Comparison of ENCODE assay signal across 23 mouse cellular contexts in genomic region chr6:103421013-103421933, GRCm38 (mm10).
DNase-seq lines count a peak whose midpoint lies in the region; ATAC-seq and TF ChIP-seq lines count a peak whose summit lies in the region.
"Had no signal": no experiment of that assay in that cellular context is flagged by ENCODE, and none has a peak within 500 bp of the region (broad histone marks: within the 10 kb centered on the region; RNA-seq: fewer than 3 reads in every experiment).

No protein-coding gene starts in this region.

- intact Hi-C loops in left cerebral cortex, postnatal 4 days (cut with DNase I) = loop anchor here (5.0 kb wide), 1 partner anchor 99 kb away; no protein-coding TSS in a partner anchor

- H3K27me3 ChIP-seq in forebrain, embryonic 12.5 days = no peaks in the 10 kb centered on the region
- no peaks in the 10 kb centered on the region for H3K27me3 ChIP-seq in forebrain, embryonic 10.5 days (ENCODE audit: poor library complexity, severe bottlenecking)
- no peaks in the 10 kb centered on the region for H3K27me3 ChIP-seq in midbrain, postnatal 0 days (ENCODE audit: insufficient read depth, low read length)
- H3K27me3 ChIP-seq: heart, embryonic 15.5 days; midbrain, embryonic 12.5 days had no signal

- peaks cover 4% of the 10 kb centered on the region; the same call in 1 of the 2 replicates for H3K4me1 ChIP-seq in forebrain, embryonic 12.5 days
- no peaks in the 10 kb centered on the region for H3K4me1 ChIP-seq in forebrain, embryonic 10.5 days
- no peaks in the 10 kb centered on the region for H3K4me1 ChIP-seq in midbrain, postnatal 0 days (ENCODE audit: insufficient read depth, low read length)
- H3K4me1 ChIP-seq: heart, embryonic 15.5 days; midbrain, embryonic 12.5 days had no signal

- no peaks in the 10 kb centered on the region for H3K36me3 ChIP-seq in forebrain, embryonic 12.5 days (replicated peaks)
- no peaks in the 10 kb centered on the region for H3K36me3 ChIP-seq in forebrain, embryonic 10.5 days (replicated peaks)
- no peaks in the 10 kb centered on the region for H3K36me3 ChIP-seq in midbrain, postnatal 0 days (ENCODE audit: insufficient read depth, low read length)
- H3K36me3 ChIP-seq: heart, embryonic 15.5 days; midbrain, embryonic 12.5 days had no signal

- no peak overlapping the region for H3K9ac ChIP-seq in forebrain, embryonic 12.5 days
- H3K9ac ChIP-seq in midbrain, postnatal 0 days (replicated peaks; ENCODE audit: low read length, poor library complexity, severe bottlenecking) = no peak overlapping the region
- H3K9ac ChIP-seq: heart, embryonic 15.5 days; midbrain, embryonic 12.5 days had no signal

- ATAC-seq in forebrain, embryonic 12.5 days (ENCODE audit: low FRiP score) = peak; percentile 41; the same call in 1 of the 2 replicates
- ATAC-seq in midbrain, postnatal 0 days (ENCODE audit: low FRiP score) = no peak
- ATAC-seq: hindbrain, embryonic 16.5 days; intestine, embryonic 16.5 days; lung, postnatal 0 days; Patski had no signal

- no peak overlapping the region for H3K27ac ChIP-seq in forebrain, embryonic 12.5 days
- H3K27ac ChIP-seq in forebrain, embryonic 10.5 days = no peak overlapping the region
- no peak overlapping the region for H3K27ac ChIP-seq in midbrain, postnatal 0 days (ENCODE audit: low read depth, low read length)
- H3K27ac ChIP-seq: gastrocnemius, adult 2 months; heart, embryonic 15.5 days; macrophage; midbrain, embryonic 12.5 days had no signal

- no peak overlapping the region for H3K4me2 ChIP-seq in forebrain, embryonic 12.5 days
- H3K4me2 ChIP-seq in midbrain, postnatal 0 days (ENCODE audit: low read depth, low read length, poor library complexity, severe bottlenecking) = no peak overlapping the region
- H3K4me2 ChIP-seq: heart, embryonic 15.5 days; midbrain, embryonic 12.5 days had no signal

- no peak for DNase-seq in forebrain, embryonic 10.5 days (ENCODE audit: extremely low spot score, low spot score)
- peak; percentile 24 for DNase-seq in left cerebral cortex, postnatal 4 days
- DNase-seq in left cerebral cortex, adult 11 months (ENCODE audit: low spot score) = no peak
- peak; percentile 4 for DNase-seq in right cerebral cortex, postnatal 4 days
- DNase-seq in right cerebral cortex, adult 18-20 months = no peak
- peak; percentile 17 for DNase-seq in midbrain, postnatal 0 days (ENCODE audit: low spot score)
- DNase-seq in embryo, embryonic 10.5 days (ENCODE audit: low spot score) = no peak
- DNase-seq: adrenal gland, postnatal 36 days; cerebellum, adult 9-10 months; gastrocnemius, adult 2 months; heart, postnatal 36 days; kidney, adult 9 months; kidney, postnatal 36 days; layer of hippocampus, adult 9-11 months; right cerebral cortex, postnatal 25 days had no signal

- 40% methylated on average over 1 of the region's 1 CpGs for WGBS in forebrain, embryonic 12.5 days
- WGBS in forebrain, embryonic 10.5 days = 72% methylated on average over 1 of the region's 1 CpGs
- WGBS in midbrain, postnatal 0 days = 29% methylated on average over 1 of the region's 1 CpGs

- 0 out of 2 replicates have a peak, but pooled peaks have one; percentile 5 for TF ChIP-seq CTCF in midbrain, postnatal 0 days (IDR thresholded peaks at IDR 0.05)

- H3K9me3 ChIP-seq in forebrain, embryonic 12.5 days = no peaks in the 10 kb centered on the region
- H3K9me3 ChIP-seq in forebrain, embryonic 10.5 days = no peaks in the 10 kb centered on the region
- no peaks in the 10 kb centered on the region for H3K9me3 ChIP-seq in midbrain, postnatal 0 days (ENCODE audit: low read length)
- H3K9me3 ChIP-seq: heart, embryonic 15.5 days; midbrain, embryonic 12.5 days had no signal

- no peak overlapping the region for H3K4me3 ChIP-seq in forebrain, embryonic 12.5 days (replicated peaks)
- no peak overlapping the region for H3K4me3 ChIP-seq in forebrain, embryonic 10.5 days
- no peak overlapping the region for H3K4me3 ChIP-seq in midbrain, postnatal 0 days (ENCODE audit: low read depth, low read length)
- H3K4me3 ChIP-seq: gastrocnemius, adult 2 months; heart, embryonic 15.5 days; midbrain, embryonic 12.5 days had no signal

Comparison
In these comparisons a context has a peak if more than half of its experiments do, and no peak if none do; other contexts are left out.
1. DNase-seq: peak in left cerebral cortex, postnatal 4 days (single experiment), right cerebral cortex, postnatal 4 days (single experiment) and midbrain, postnatal 0 days (single experiment); none in forebrain, embryonic 10.5 days (single experiment), left cerebral cortex, adult 11 months (single experiment), right cerebral cortex, adult 18-20 months (single experiment) and embryo, embryonic 10.5 days (single experiment).